Mouse (Mus musculus): Measurements from ENCODE around the gene Rflnb.

GRCm38 (mm10) chr11:76019879-76020278 is 7.7 kb downstream of the Rflnb start:
- TF ChIP-seq POLR2A (IDR thresholded peaks at IDR 0.05; ENCODE audit: borderline replicate concordance, extremely low read depth, low read depth, low read length) (no peak), CTCF (IDR thresholded peaks at IDR 0.05; ENCODE audit: insufficient read depth, low read length) (no peak)
